Comparison of ENCODE assay signal across 16 mouse cellular contexts in the genomic region with DNA sequence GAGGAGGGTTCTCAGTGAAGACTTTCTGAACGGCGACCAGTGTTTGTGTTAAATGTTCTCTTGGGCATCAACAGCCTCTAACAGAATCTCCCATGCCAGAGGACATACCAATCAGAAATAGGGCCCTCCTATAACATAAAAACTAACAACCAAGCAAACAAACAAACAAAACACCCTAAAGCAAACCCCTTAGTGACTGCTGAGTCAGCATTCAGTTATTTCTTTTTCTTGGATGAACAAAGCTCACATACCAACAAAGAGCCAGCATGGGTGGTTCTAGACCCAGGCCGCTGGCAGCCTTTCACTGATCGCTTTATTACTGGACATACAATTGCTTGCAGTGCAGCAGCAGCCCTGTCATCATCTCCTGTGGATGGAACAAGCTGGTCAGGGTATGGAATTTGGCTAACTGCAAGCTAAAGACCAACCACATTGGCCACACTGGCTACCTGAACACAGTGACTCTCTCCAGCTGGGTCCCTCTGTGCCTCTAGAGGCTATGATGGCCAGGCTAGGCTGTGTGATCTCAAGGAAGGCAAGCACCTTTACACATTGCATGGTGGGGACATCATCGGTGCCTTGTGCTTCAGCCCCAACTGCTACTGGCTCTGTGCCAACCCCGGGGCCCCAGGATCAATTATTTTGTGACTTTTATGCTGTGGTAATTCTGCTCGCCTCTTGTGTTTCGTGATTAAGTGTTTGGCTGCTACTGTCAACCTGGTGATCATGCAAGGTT. TPM values are rescaled to one million over a fixed set of nuclear protein-coding genes. Genes with fewer than 3 reads are reported as not detected.
A peak's percentile ranks its signal among the peaks of the same experiment; 100 is the strongest.
DNase-seq lines count a peak whose midpoint lies in the region; ATAC-seq and TF ChIP-seq lines count a peak whose summit lies in the region.
"Had no signal": no experiment of that assay in that cellular context is flagged by ENCODE, and none has a peak within 500 bp of the region (broad histone marks: within the 10 kb centered on the region; RNA-seq: fewer than 3 reads in every experiment).

No protein-coding gene starts in this region.

- H3K4me3 ChIP-seq in forebrain, embryonic 10.5 days, result no peak overlapping the region; the same call in 1 of the 2 replicates
- H3K4me3 ChIP-seq in forebrain, postnatal 0 days (ENCODE audit: low read depth, low read length), result no peak overlapping the region
- H3K4me3 ChIP-seq in hindbrain, embryonic 13.5 days, result no peak overlapping the region
- H3K4me3 ChIP-seq: heart, embryonic 12.5 days; limb, embryonic 15.5 days had no signal

- H3K4me1 ChIP-seq in forebrain, embryonic 10.5 days, result peaks cover 29% of the 10 kb centered on the region
- H3K4me1 ChIP-seq in forebrain, postnatal 0 days (ENCODE audit: insufficient read depth), result 0 out of 2 replicates have a peak, but pooled peaks cover 4% of the 10 kb centered on the region
- H3K4me1 ChIP-seq in hindbrain, embryonic 13.5 days (replicated peaks), result peaks cover 12% of the 10 kb centered on the region

- H3K4me2 ChIP-seq in forebrain, postnatal 0 days (ENCODE audit: low read depth), result no peak overlapping the region
- H3K4me2 ChIP-seq in hindbrain, embryonic 13.5 days, result no peak overlapping the region
- H3K4me2 ChIP-seq: heart, embryonic 12.5 days; limb, embryonic 15.5 days had no signal

- H3K9me3 ChIP-seq in forebrain, embryonic 10.5 days, result peaks cover 3% of the 10 kb centered on the region
- H3K9me3 ChIP-seq in forebrain, postnatal 0 days (ENCODE audit: low read length), result no peaks in the 10 kb centered on the region
- H3K9me3 ChIP-seq in hindbrain, embryonic 13.5 days, result no peaks in the 10 kb centered on the region
- H3K9me3 ChIP-seq: heart, embryonic 12.5 days; limb, embryonic 15.5 days had no signal

- H3K9ac ChIP-seq in forebrain, postnatal 0 days, result no peak overlapping the region
- H3K9ac ChIP-seq in hindbrain, embryonic 13.5 days, result no peak overlapping the region
- H3K9ac ChIP-seq: heart, embryonic 12.5 days; limb, embryonic 15.5 days; liver, postnatal 0 days had no signal

- no peaks in the 10 kb centered on the region for H3K36me3 ChIP-seq in forebrain, embryonic 10.5 days (replicated peaks)
- no peaks in the 10 kb centered on the region for H3K36me3 ChIP-seq in forebrain, postnatal 0 days (ENCODE audit: insufficient read depth)
- no peaks in the 10 kb centered on the region for H3K36me3 ChIP-seq in hindbrain, embryonic 13.5 days
- H3K36me3 ChIP-seq: heart, embryonic 12.5 days; limb, embryonic 15.5 days had no signal

- no peaks in the 10 kb centered on the region; the same call in 1 of the 2 replicates for H3K27me3 ChIP-seq in forebrain, embryonic 10.5 days (ENCODE audit: poor library complexity, severe bottlenecking)
- H3K27me3 ChIP-seq in forebrain, postnatal 0 days (ENCODE audit: insufficient read depth, low read length), result no peaks in the 10 kb centered on the region
- H3K27me3 ChIP-seq in hindbrain, embryonic 13.5 days, result no peaks in the 10 kb centered on the region
- H3K27me3 ChIP-seq: heart, embryonic 12.5 days had no signal

- H3K27ac ChIP-seq in forebrain, embryonic 10.5 days, result peak overlapping the region; percentile 82
- no peak overlapping the region for H3K27ac ChIP-seq in forebrain, postnatal 0 days (ENCODE audit: low read depth, low read length)
- peak overlapping the region; percentile 24; the same call in 1 of the 2 replicates for H3K27ac ChIP-seq in hindbrain, embryonic 13.5 days
- H3K27ac ChIP-seq: limb, embryonic 15.5 days had no signal

- TF ChIP-seq CTCF in forebrain, postnatal 0 days (IDR thresholded peaks at IDR 0.05; ENCODE audit: low read depth), result no peak

- DNase-seq in forebrain, embryonic 10.5 days (ENCODE audit: extremely low spot score, low spot score), result no peak
- DNase-seq in forebrain, postnatal 0 days, result no peak
- DNase-seq in retina, postnatal 1 day, result peak; percentile 46
- DNase-seq in retina, embryonic 14.5 days (ENCODE audit: low spot score), result no peak
- DNase-seq in c-Kit-positive CD71-positive TER-119-positive erythroid progenitor cells, embryonic 14.5 days (ENCODE audit: low spot score), result no peak
- DNase-seq in gastrocnemius, postnatal 25 days, result no peak
- no peak for DNase-seq in layer of hippocampus, postnatal 14 days (ENCODE audit: low spot score in 2 of 2)
- DNase-seq: B cell, adult 2 months; cerebellum, adult 2 months; gastrocnemius, postnatal 36 days; kidney, adult 18-20 months; kidney, postnatal 25 days; liver, postnatal 0 days had no signal

- no peak for ATAC-seq in forebrain, postnatal 0 days
- no peak for ATAC-seq in hindbrain, embryonic 13.5 days (ENCODE audit: low FRiP score)
- ATAC-seq: liver, postnatal 0 days had no signal

- WGBS in forebrain, embryonic 10.5 days, result 88% methylated on average over 8 of the region's 8 CpGs
- 35% methylated on average over 8 of the region's 8 CpGs for WGBS in forebrain, postnatal 0 days
- WGBS in hindbrain, embryonic 13.5 days, result 66% methylated on average over 8 of the region's 8 CpGs

RNA-seq across cellular contexts. Expression of gene Rpl34, which starts 27.1 kb away (rescaled TPM):
- 923 and 949 TPM in 2 replicates for polyA plus RNA-seq in forebrain, embryonic 10.5 days (2016; fragmentation: Nextera tagmentation; extraction: Ambion mirVana)
- total RNA-seq in forebrain, postnatal 0 days (2014; rRNA removed), result 609 and 774 TPM in 2 replicates
- polyA plus RNA-seq in forebrain, postnatal 0 days (2015; fragmentation: Nextera tagmentation; extraction: Ambion mirVana), result 566 and 750 TPM in 2 replicates
- polyA plus RNA-seq in hindbrain, embryonic 13.5 days (2015; fragmentation: Nextera tagmentation; extraction: Ambion mirVana), result 626 and 633 TPM in 2 replicates
- total RNA-seq in gastrocnemius, postnatal 25 days (2021), result 100 to 1,000 TPM; 316 to 328 TPM
- 100 to 1,000 TPM; 330 to 351 TPM for total RNA-seq in layer of hippocampus, postnatal 14 days (2021)

RNA-seq across cellular contexts. Expression of gene Ostc, which starts 48.0 kb away (rescaled TPM):
- polyA plus RNA-seq in forebrain, embryonic 10.5 days (2016; fragmentation: Nextera tagmentation; extraction: Ambion mirVana), result 330 TPM in 2 replicates
- 118 and 146 TPM in 2 replicates for total RNA-seq in forebrain, postnatal 0 days (2014; rRNA removed)
- polyA plus RNA-seq in forebrain, postnatal 0 days (2015; fragmentation: Nextera tagmentation; extraction: Ambion mirVana), result 186 and 197 TPM in 2 replicates
- 241 and 242 TPM in 2 replicates for polyA plus RNA-seq in hindbrain, embryonic 13.5 days (2015; fragmentation: Nextera tagmentation; extraction: Ambion mirVana)
- 10 to 100 TPM; 34.6 to 38.7 TPM for total RNA-seq in gastrocnemius, postnatal 25 days (2021)
- total RNA-seq in layer of hippocampus, postnatal 14 days (2021), result 10 to 100 TPM; 69.3 to 75.0 TPM
